Mouse (Mus musculus): ENCODE results near the gene Trnau1ap. TPM values are rescaled to one million over a fixed set of nuclear protein-coding genes. Genes with fewer than 3 reads are reported as not detected.
"Not testable (repeated sequence)": the region's sequence is repeated elsewhere in the genome, so short reads cannot be mapped to it uniquely, and the experiment has no call there.

The Trnau1ap gene
- polyA plus RNA-seq, 1 experiment = 32.1 TPM

DNA sequence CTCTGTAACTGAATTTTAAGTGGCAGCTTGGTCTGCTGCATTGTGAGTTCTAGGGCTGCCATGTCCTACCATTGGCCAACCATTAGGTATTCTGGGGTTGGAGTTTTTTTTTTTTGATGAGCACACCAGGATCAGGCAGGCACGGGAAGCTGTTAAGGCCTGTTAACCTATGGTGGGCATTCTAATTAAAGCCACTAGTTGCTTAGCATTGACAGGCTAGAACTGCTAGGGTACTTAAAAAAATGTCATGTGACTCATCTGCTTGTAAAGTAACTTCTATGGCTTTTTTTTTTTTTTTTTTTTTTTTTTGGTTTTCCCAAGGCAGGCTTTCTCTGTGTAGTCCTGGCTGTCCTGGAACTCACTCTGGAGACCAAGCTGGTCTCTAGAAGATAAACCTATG, 18.1 kb downstream of the Trnau1ap start:
- WGBS = 61% methylated on average over 1 of the region's 1 CpGs
- TF ChIP-seq CTCF (IDR thresholded peaks at IDR 0.05; ENCODE audit: control insufficient read depth, insufficient read depth, low read length) (no peak), POLR2A (IDR thresholded peaks at IDR 0.05; ENCODE audit: borderline replicate concordance, control insufficient read depth, low read depth, low read length) (no peak)
- H3K27ac ChIP-seq (ENCODE audit: control insufficient read depth, insufficient read depth, low read depth, low read length, poor library complexity) = no peak overlapping the region

DNA sequence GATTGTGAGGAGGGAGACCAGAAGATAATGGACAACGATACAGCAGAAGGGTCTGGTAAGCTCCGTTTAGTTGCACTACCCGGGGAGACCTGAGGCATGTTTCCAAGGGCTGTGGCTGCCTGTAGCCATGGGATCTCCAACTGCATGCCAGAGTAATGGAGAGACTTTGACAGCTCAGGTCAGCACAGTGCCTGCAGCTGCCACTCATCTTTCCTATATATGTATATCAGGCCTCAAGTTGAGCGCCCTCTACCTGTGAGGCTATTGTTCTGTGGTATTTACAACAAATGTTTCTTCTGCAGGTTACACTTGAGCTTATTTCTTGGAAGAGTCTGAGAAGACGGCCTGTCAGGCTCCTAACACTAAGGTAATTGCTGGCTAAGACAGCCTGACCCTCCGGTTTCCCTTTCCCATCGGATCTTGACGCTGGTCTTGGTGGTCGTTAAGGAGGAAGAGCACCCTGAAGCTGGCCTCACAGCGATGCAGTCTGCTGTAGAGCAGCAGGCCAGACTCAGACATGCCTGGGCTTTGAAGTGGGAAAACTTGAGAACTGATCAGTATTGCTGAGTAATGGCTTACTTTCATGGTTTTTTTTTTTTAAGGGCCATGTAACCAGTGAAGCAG, 19.4 kb downstream of the Trnau1ap start:
- Histone ChIP-seq H3K27ac (ENCODE audit: control insufficient read depth, insufficient read depth, low read depth, low read length, poor library complexity) (no peak overlapping the region), H3K4me3 (replicated peaks; ENCODE audit: control insufficient read depth, low read depth, low read length) (peak overlapping the region; percentile 44), H3K4me1 (ENCODE audit: control insufficient read depth, insufficient read depth, low read length) (peaks cover 2% of the 10 kb centered on the region)
- TF ChIP-seq CTCF (IDR thresholded peaks at IDR 0.05; ENCODE audit: control insufficient read depth, insufficient read depth, low read length) = peak; percentile 29; the same call in 1 of the 2 replicates
- no peak for TF ChIP-seq POLR2A (IDR thresholded peaks at IDR 0.05; ENCODE audit: borderline replicate concordance, control insufficient read depth, low read depth, low read length)
- WGBS = 14% methylated on average over 10 of the region's 10 CpGs

More for the DNA sequence above, 18.1 kb downstream of the Trnau1ap start:
- H3K4me3 ChIP-seq (replicated peaks; ENCODE audit: control insufficient read depth, low read depth, low read length) = no peak overlapping the region
- H3K4me1 ChIP-seq (ENCODE audit: control insufficient read depth, insufficient read depth, low read length) = peaks cover 2% of the 10 kb centered on the region; the same call in 1 of the 2 replicates

DNA sequence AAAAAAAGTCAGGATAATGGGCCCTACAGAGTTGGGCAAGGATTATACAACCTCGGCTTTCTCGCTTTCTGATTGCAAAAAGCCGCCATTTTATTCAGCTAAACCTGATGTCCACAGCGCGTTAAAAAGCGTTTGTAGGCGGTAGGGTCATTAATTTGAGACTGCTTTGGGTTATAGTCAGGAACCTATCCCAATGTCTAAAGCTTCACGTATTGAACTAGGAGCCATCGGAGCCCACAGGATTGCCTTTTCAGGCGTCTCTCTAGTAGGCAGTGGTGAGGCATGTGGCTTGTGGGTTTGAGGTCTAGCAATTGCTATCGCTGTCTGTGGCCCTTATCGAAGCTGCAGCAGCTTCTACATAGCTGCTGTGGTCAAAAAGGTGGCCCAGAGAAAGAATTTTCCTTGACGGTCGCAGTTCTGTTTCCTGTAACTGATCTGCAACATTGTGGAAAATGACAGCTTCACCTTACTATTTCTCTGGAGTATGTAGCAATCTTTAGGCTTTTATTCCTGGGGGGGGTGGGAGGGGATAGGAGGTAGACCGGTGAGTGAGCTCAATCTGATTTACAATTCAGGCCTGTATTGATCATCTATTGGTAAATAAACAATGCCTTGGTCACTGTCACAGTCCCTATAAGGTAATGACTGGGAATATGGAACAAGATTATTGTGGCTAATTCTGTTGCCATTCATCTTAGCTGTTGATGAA, 20.0 kb downstream of the Trnau1ap start:
- WGBS = under 1% methylated on average over 15 of the region's 15 CpGs
- H3K4me1 ChIP-seq (ENCODE audit: control insufficient read depth, insufficient read depth, low read length) = peaks cover 2% of the 10 kb centered on the region
- peak overlapping the region; percentile 93 for H3K4me3 ChIP-seq (replicated peaks; ENCODE audit: control insufficient read depth, low read depth, low read length)
- H3K27ac ChIP-seq (ENCODE audit: control insufficient read depth, insufficient read depth, low read depth, low read length, poor library complexity) = peak overlapping the region; percentile 57; the same call in 1 of the 2 replicates
- TF ChIP-seq POLR2A (IDR thresholded peaks at IDR 0.05; ENCODE audit: borderline replicate concordance, control insufficient read depth, low read depth, low read length) (no peak), CTCF (IDR thresholded peaks at IDR 0.05; ENCODE audit: control insufficient read depth, insufficient read depth, low read length) (no peak)

DNA sequence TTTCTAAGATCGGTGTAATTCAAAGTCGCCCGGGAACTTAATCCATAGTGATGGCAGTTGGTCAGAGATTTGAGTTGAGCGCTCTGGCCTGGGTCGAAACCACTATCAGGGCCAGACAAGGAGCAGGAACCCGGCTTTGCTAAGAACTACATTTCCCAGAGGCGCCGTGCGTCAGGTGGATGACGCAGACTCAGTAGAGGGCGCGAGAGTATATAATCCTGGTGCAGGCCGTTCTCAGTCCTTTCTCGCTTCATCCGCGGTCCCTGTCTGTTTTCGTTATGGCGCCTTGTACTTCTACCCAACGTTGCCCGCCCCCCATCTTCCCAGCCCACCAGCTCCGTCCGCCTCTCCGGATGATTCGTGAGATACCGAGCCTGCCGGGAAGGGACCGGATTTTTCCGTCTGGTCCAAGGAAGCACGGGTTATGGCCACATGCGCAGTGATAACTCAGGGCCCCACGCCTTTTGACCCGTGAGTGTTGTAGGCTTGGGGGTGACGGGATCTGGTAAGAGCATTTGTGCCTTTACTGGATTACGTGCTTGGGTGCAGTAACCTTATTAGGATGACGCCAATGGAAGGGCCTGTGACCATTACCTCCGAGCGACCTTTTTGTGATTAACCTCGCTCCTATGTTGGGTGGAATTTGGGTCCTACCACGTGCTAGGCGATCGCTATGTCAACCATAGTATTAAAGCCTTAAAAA, 20.8 kb downstream of the Trnau1ap start:
- under 1% methylated on average over 41 of the region's 41 CpGs for WGBS
- peak overlapping the region; percentile 82 for H3K27ac ChIP-seq (ENCODE audit: control insufficient read depth, insufficient read depth, low read depth, low read length, poor library complexity)
- peak; percentile 84 for TF ChIP-seq POLR2A (IDR thresholded peaks at IDR 0.05; ENCODE audit: borderline replicate concordance, control insufficient read depth, low read depth, low read length)
- TF ChIP-seq CTCF (IDR thresholded peaks at IDR 0.05; ENCODE audit: control insufficient read depth, insufficient read depth, low read length) = no peak
- peak overlapping the region; percentile 93 for H3K4me3 ChIP-seq (replicated peaks; ENCODE audit: control insufficient read depth, low read depth, low read length)
- peaks cover 2% of the 10 kb centered on the region for H3K4me1 ChIP-seq (ENCODE audit: control insufficient read depth, insufficient read depth, low read length)

DNA sequence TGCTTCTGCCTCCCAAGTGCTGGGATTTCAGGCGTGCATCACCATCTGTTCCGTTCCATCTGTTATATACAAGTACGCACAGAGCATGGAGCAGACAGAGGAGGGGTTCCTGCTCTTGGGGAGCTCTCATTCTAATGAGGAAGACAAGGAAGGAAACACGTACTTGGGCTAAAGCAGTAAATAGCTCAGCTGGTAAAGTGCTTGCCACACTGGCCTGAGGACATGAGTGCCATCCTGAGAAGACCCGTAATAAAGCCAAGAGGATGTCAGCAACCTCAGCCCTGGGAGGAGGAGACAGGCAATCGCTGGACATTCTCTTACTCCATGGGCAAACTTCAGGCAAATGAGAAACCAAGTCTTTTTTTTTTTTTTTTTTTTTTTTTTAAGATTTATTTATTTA, 23.3 kb downstream of the Trnau1ap start:
- no peak overlapping the region for H3K27ac ChIP-seq (ENCODE audit: control insufficient read depth, insufficient read depth, low read depth, low read length, poor library complexity)
- H3K4me1 ChIP-seq (ENCODE audit: control insufficient read depth, insufficient read depth, low read length) = peaks cover 2% of the 10 kb centered on the region
- H3K4me3 ChIP-seq (replicated peaks; ENCODE audit: control insufficient read depth, low read depth, low read length) = no peak overlapping the region
- no peak for TF ChIP-seq POLR2A (IDR thresholded peaks at IDR 0.05; ENCODE audit: borderline replicate concordance, control insufficient read depth, low read depth, low read length)
- no peak for TF ChIP-seq CTCF (IDR thresholded peaks at IDR 0.05; ENCODE audit: control insufficient read depth, insufficient read depth, low read length)
- 14% methylated on average over 6 of the region's 6 CpGs for WGBS

DNA sequence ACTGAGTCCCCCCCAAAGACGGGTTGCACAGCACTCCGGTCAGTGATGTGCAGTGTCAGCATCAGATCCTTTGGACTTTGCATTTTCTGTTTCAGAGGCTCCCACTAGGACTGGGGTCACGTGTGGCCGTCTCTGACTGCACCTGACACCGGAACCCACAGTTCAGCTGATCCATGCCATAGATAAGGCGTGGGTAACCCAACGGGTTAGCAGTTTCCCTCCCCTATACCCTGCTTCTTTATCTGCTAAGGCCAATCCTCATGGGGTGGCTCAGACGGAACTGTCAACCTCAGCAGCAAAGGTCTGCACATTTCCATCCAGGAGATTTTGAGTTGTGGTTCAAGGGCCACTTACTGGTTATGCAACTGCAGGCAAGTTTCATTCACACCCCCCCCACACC, 24.1 kb downstream of the Trnau1ap start:
- Histone ChIP-seq H3K4me1 (ENCODE audit: control insufficient read depth, insufficient read depth, low read length) (peaks cover 2% of the 10 kb centered on the region), H3K27ac (ENCODE audit: control insufficient read depth, insufficient read depth, low read depth, low read length, poor library complexity) (no peak overlapping the region), H3K4me3 (replicated peaks; ENCODE audit: control insufficient read depth, low read depth, low read length) (no peak overlapping the region)
- no peak for TF ChIP-seq CTCF (IDR thresholded peaks at IDR 0.05; ENCODE audit: control insufficient read depth, insufficient read depth, low read length)
- no peak for TF ChIP-seq POLR2A (IDR thresholded peaks at IDR 0.05; ENCODE audit: borderline replicate concordance, control insufficient read depth, low read depth, low read length)
- 26% methylated on average over 8 of the region's 8 CpGs for WGBS

DNA sequence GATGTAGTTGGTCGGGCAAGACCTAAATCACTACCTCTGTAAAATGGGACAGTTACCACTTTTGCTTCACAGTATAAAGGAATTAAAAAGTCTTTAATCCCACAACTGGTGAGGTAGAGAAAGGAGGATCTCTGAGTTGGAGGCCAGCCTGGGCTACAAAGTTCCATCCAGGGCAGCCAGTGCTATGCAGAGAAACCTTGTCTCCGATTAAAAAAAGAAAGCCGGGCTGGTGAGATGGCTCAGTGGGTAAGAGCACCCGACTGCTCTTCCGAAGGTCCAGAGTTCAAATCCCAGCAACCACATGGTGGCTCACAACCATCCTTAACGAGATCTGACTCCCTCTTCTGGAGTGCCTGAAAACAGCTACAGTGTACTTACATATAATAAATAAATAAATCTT, 25.9 kb downstream of the Trnau1ap start:
- WGBS = 55% methylated on average over 6 of the region's 6 CpGs
- peak overlapping the region; percentile 11 for H3K4me3 ChIP-seq (replicated peaks; ENCODE audit: control insufficient read depth, low read depth, low read length)
- H3K27ac ChIP-seq (ENCODE audit: control insufficient read depth, insufficient read depth, low read depth, low read length, poor library complexity); H3K4me1 ChIP-seq (ENCODE audit: control insufficient read depth, insufficient read depth, low read length): not testable (repeated sequence)

DNA sequence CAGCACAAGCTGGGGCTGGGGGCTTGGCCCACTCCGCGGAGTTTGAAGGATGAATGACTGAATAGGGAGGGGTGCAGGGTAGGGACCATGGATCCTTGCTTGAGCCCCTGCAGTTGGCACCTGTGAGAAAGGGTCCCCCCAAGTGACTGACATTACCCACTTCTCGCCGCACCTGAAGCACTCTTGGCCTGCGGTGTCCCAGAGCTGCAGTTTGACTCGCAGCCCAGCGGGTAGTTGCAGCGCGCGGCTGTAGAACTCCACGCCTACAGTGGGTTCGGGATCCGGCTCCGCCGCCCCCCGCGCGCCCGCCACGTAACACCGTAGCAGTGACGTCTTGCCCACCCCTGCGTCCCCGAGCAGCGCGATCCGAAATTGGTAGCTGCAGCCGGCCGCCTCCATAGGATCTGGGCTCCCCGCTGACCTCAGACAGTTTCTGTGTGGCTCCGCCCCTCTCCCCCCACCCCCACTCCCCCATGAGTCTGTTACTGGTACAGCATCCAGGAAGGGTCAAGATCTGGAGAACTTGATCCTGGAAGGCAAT, 26.3 kb downstream of the Trnau1ap start, which contains the start of gene Rab42:
Rab42 (minus strand) TSS at position 447 of the 541 bp plus-strand sequence.
- 1% methylated on average over 31 of the region's 31 CpGs for WGBS
- Histone ChIP-seq H3K4me3 (replicated peaks; ENCODE audit: control insufficient read depth, low read depth, low read length) (peak within 1 kb of the TSS; percentile 43), H3K27ac (ENCODE audit: control insufficient read depth, insufficient read depth, low read depth, low read length, poor library complexity) (no peak within 1 kb of the TSS), H3K4me1 (ENCODE audit: control insufficient read depth, insufficient read depth, low read length) (no peaks in the 10 kb centered on the region; the same call in 1 of the 2 replicates)
- no peak for TF ChIP-seq CTCF (IDR thresholded peaks at IDR 0.05; ENCODE audit: control insufficient read depth, insufficient read depth, low read length)
- no peak for TF ChIP-seq POLR2A (IDR thresholded peaks at IDR 0.05; ENCODE audit: borderline replicate concordance, control insufficient read depth, low read depth, low read length)

Measured in bone marrow, adult 2 months (tissue).